Mouse (Mus musculus): ENCODE data around the gene Selplg.

DNA sequence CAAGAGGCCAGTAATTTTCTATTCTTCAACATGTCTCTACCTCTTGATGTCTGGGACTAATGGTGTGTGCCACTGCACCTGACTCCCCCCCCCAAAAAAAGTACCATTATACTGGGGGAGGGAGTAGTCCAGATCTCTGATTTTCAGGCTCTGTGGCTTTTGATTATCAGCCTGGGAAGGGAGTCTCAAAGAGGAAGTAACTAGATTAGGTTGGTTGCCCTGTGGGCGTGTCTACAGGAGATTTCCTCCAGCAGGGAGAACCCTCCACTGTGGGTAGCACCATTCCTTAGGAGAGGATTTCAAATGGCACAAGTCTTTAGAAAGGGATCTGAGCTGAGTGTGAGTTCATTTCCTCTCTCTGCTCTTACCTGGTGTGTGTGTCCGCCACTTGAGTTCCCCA is 19.8 kb downstream of the Selplg start:
- no peak for TF ChIP-seq CTCF (IDR thresholded peaks at IDR 0.05; ENCODE audit: low read depth)
- no peak for TF ChIP-seq EP300 (IDR thresholded peaks at IDR 0.05; ENCODE audit: low read depth)

All from liver, postnatal 0 days (tissue).